Mouse (Mus musculus): ENCODE results near the gene Fbxl2.
A peak's percentile ranks its signal among the peaks of the same experiment; 100 is the strongest.

The Fbxl2 gene

DNA sequence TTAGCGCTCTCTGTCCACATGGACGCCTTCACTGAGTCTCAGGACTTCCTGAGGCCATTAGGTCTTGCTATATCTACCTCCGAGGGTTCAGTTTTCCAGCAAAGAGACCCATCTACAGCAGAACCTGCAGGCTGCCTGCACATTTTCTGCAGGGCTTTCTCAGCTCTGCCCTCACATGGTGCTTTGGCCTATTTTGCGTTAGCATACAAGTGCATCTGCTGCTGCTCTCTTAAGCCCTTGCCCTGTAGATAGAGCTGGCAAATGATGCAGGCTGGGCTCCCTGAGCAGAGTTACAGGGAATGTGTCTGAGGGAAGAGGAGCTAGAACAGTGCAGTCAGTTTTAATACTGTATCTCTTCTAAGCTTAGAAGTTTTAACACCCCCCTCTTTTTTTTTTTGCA, 71.0 kb downstream of the Fbxl2 start:
- DNase-seq (ENCODE audit: low spot score in 2 of 2) = no peak

DNA sequence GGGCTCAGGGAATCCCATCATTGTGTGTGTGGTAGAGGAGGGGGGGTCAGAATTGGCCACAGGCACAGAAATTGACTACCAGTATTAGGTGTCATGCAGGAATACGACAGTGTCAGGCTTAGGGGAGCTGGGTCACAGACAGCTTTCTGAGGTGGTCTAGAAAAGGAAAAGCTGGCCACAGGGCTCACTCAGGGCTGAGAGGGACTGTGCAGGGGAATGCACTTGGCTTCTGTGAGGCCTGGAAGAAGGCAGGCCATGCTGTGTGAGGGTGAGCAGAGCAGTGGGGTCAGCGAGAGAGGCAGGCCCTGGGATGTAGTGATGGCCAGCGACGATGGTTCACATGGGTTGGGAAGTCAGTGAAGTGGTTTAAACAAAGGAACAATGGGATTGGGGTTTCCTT, 72.1 kb downstream of the Fbxl2 start:
- DNase-seq (ENCODE audit: low spot score in 2 of 2) = no peak

DNA sequence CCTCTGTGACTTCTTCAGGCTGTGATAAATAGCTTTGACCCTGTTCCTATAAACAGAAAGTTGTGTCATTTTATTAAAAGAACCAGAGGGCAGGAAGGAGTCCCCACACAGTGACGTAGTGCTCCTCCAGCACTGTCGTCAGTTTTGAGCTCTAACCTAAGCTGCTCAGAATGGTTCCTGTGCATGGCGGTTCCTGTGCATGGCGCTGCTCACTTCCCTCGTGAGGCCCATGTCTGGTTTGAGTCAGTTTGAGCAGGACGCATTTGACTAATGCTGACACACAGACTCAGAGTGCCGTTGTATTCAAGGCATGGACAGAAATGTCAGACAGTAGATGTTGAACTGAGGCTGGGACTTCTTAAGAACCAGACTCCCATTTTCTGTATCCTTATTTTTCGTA, 74.4 kb downstream of the Fbxl2 start:
- DNase-seq (ENCODE audit: low spot score in 2 of 2) = no peak

DNA sequence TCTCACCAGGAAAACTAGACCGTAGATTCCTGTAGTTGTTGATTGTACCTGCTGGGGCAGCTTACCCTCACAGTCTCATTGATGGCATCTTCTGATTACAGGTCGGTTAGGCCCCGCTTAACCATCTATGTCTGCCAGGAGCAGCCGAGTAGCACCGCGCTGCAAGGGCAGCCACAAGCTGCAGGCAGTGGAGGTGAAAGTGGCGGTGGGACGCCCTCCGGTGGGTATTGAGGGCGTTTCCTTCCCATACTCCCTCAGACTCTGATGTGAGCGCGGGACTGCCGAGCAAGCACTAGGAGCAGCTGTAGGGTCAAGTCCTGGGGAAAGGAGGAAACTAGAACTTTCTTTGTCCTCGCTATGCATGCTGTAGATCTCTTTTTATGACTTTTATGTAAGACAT, 76.0 kb downstream of the Fbxl2 start:
- no peak for DNase-seq (ENCODE audit: low spot score in 2 of 2)

DNA sequence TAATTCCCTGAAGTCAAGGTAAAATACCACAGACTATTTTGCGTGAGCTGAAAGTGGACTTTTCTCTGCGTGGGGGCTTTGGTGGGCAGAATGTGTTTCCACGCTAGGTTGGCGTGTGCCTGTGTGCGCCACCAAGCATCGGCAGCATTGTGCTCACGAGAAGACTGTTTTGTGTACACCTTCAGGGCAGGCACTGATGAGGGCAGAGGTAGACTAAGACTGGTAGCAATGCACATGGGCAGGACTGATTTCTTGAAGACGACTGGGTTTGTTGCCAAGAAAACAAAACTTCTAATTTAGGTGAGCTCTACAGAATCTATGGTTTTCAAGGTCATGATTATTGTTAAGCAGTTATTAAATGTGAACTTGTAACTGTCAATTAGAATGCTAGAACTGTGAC, 76.6 kb downstream of the Fbxl2 start:
- DNase-seq (ENCODE audit: low spot score in 2 of 2) = no peak

DNA sequence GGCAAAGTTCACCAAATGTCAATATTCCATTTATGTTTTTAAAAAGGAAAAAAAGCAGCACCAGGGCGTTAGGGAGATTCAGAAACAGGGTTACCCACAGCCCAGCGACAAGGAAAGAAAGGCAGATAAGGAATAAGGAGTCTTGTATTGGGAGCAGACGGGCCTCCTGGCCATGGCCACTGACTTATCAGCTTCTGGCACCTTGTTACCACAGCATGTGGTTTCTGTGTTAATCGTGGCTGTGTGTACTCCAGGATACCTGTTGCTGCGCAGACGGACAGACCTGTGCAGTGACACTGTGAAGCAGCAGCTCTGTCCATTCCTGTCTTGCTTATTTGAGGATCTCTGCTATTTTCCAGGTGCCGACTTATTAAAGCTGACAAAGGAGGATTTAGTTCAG, 77.0 kb downstream of the Fbxl2 start:
- DNase-seq (ENCODE audit: low spot score in 2 of 2) = no peak

DNA sequence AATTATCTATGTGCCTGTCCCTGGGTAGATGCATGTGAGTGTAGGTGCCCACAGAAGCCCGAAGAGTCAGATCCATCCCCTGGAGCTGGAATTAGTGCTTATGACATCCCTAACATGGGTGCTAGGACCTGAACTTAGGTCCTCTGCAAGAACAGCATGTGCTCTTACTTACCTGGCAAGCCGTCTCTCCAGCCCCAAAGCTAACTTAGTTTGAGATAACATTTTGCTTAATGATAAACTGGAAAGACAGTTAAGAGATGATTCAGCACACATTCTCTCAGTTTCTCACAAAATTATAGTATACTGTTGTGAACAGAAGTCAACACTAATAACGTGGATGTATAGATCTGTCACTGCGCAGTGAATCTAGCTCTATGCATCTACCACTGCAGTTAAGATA, 79.2 kb downstream of the Fbxl2 start:
- DNase-seq (ENCODE audit: low spot score in 2 of 2) = no peak

DNA sequence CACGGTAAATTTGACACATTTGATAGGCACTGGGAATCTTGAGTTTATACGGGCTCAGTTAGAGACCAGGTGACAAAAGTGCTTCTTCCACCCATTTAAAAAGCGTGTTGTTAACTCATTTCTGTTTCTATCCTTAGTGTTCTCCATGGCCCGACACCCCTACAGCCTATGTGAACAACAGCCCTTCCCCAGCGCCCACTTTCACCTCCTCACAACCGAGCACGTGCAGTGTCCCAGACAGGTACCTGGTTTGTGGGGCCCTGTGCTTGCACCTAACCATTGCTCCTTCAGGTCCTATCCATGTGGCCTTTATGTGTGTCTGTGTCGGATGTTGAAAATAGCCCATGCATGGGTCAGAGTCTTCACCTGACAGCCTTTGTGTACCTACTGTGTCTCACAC, 81.6 kb downstream of the Fbxl2 start:
- DNase-seq (ENCODE audit: low spot score in 2 of 2) = no peak

DNA sequence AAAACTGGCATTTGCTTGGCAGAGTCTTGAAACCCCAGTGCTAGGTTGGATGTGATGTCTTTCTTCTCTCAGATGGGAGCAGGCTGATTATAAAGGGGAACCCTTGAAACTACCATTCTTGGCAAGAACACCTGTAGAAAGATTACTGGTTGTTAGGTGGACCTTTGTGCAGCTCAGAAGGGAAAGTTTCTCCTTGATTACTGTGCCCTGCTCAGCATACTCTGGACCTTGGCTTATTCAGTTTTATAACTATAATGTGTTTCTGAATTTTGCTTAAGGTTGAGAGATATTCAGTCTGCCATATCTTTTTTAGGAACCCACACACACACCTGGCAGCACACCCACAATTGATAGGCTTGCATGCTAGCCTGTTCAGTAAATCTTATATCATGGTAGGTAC, 82.3 kb downstream of the Fbxl2 start:
- no peak for DNase-seq (ENCODE audit: low spot score in 2 of 2)

DNA sequence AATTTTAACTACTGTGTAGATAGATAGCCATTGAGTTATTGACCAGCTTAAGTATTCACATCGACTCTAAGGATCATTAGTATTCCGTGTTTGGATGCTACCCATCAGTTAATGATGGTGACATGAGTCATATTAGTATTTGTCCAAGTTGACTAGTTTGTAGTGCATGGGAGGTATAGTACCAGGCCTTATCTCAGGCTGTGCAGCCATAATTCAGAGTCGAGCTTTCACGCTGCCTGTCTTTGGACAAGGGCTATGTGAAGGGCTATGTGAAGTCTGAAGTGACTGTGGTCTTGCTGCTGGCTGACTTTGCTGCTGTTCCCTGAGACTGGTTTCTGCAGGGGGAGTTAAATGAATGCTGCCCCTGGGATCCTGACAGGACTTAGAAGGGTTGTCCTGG, 88.2 kb downstream of the Fbxl2 start:
- no peak for DNase-seq (ENCODE audit: low spot score in 2 of 2)

DNA sequence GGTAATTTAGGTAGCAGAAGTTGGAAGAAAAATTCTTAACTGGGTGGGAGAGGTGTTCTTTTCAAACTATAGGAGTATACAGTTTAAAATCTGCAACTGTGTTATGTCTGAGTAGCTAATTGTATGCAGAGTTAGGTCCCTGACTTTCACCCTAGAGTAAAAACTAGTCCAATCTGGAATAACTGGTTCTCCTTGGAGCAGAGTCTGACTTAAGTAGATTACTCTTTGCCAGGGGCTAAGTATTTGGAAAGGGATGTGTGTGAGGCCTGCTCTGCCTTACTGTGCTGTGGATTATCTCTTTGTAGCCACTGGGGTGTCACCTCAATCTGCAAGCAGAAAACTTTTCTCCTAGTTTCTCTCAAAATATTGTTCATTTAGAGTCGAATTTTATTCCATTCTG, 98.8 kb downstream of the Fbxl2 start:
- no peak for DNase-seq (ENCODE audit: low spot score in 2 of 2)

DNA sequence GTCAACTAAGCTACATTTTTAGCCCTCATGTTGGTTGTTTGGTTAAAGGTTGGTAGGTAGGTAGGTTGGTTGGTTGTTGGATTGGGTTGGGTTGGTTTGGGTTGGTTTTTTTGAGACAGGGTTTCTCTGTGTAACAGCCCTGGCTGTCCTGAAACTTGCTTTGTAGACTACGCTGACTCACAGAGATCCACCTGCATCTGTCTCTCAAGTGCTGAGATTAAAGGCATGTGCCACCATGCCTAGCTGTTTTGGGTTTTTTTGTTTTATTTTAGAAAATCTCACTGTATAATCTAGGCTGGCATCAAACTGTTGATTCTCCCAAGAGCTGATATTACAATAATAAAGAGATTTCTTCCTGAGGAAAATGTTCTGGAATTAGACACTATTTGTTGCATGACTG, 102.6 kb downstream of the Fbxl2 start:
- DNase-seq (ENCODE audit: low spot score in 2 of 2) = no peak

DNA sequence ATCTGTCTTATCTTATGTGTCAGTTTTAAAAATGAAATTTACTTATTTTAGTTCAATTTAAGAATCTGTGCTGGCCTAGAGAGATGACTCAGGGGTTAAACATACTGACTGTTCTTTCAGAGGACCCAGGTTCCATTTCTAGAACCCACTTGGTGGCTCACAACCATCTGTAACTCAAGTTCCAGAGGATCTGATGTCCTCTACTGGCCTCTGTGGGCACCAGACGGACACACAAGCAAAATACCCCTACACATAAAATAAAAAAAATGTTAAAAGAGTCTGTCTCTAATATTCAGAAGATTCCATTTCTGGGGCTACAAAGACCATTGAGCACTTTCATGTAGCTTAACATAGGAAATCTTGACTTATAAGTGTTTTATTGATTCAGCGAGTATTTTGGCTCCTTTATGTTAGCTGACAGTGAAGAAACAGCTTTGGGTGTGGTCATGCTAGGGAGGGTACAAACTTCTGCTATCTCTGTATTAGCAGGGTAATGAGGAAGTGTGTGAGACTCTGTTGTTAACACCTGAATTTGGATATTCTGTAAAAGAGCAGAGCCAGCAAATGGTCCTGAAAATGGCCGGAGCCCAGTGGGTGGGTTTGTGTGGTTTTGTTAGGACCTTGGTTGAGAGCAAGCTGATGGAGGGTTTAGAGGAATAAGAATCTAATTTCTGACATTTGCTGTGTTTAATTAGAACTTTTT, 104.7 kb downstream of the Fbxl2 start:
- DNase-seq (ENCODE audit: low spot score in 2 of 2) = no peak

DNA sequence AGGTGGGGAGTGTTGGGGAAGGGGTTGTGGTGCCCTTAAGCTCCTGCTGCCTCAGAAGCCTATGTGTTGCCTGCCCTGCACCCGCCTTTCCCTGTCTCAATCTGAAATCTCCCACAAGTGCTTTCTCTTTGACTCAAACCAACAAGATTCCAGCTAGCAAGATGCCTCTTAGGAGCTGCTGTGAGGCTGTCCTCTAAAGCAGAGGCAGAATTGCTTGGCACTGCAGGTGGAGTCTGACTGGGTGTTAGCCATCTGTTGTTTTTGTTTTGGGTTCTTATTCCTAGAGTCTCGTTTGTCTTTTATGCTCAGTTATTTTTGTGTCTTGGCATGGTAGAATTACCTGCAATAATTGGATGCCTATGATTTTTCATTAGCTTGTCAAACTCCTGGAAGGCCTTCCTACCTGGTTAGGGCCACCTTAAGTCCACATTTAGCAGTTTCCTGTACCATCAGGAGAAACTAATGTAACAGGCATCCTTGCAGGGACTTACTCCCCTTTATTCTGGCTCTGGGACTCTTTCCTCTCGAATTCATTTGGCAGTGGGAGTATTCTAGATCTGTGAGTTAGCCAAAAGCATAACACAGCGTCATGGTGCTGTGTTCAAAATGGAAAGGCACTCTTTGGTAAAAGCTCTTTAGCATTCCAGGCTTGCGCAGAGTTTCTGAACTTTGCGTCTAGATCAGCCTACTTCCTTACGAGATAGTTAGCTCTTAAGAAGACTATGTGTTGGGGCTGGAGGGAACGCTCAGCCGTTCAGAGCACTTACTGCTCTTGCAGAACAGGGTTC, 106.7 kb downstream of the Fbxl2 start:
- no peak for DNase-seq (ENCODE audit: low spot score in 2 of 2)

DNA sequence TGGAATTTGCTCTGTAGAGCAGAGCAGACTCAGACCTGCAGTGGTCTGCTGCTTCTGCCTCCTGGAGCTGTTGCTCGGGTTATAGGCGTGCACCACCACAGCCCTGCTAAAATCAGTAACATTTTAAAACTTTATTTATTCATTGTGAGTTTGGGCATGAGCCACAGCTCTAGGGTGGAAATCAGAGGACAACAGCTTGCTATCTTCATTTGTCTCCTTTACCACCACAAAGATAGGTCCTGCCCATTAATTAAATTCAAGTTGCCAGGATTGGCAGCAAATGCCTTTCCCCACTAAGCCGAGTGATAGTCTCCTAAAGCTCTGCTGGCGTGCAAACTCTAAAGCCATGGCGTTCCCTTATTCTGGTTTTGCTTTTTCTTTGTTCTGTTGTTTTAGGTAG, 110.4 kb downstream of the Fbxl2 start:
- DNase-seq (ENCODE audit: low spot score in 2 of 2) = no peak

DNA sequence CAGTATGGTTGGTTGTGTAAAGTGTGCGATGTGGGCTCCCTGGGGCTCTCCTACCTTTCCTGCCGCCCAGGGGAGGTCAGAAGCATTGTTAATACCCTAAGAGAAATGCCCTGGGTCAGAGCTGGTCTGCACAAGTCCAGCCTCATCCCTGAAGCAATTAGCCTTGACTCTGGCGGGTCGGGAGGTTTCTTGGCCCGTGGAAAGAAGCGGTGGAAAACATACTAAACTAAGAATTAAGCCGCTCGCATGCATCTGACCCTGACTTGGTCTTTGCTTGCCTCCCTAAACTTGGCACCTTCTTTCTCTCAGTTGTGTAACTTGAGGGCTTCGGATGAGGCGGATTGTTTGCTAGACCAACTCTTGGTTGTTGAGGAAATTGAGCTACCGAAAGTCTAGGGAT, 113.5 kb downstream of the Fbxl2 start:
- no peak for DNase-seq (ENCODE audit: low spot score in 2 of 2)

DNA sequence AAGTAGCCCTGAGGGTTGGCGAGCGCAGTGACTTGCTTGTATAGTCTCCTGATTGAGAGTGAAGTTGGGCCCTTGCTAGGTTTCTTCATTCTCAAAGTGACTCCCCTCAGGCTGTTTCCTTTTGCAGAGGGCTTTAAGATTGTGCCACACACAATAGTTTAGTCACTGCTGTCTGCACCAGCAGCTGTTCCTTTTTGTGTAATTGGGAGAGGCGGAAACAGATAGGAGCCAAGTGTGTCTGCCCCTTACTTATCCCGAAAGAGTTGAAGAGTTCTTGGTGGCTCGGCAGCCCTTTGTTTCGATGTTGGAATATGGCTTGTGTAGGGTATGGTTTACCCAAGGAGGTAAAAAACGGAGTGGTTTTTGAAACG, 113.9 kb downstream of the Fbxl2 start:
- DNase-seq (ENCODE audit: low spot score in 2 of 2) = no peak

DNA sequence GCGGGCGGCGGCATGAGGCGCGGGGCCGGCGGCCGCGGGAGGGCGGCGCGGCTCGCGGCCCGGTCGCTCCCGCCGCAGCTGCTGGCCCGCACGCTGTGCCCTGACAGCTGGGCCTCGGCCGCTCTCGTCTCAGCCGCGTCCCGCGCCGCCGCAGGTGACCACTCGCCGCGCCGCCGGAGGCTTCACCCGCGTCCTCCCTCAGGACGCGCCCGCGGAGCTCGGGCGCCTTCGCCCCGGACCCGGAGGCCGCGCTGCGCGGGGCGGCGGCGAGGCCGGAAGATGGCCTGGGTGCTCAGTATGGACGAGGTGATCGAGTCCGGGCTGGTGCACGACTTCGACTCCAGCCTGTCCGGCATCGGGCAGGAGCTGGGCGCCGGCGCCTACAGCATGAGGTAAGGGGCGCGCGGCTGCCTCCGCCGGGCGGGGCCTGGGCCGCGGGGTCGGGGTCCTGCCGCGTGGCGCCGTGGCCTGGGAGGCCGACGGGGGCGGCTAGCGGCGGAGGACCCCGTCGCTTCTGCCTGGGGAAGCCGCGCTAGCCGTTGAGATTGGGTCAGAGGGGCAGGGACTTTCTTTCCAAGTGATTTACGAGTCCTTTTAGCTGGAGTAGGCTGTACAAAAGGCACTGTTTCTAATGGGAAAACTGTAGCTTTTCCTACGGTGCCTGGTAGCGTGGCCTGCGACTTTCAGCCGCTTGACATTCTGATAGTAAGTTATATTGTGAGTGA, 114.5 kb downstream of the Fbxl2 start:
- peak in 1 of 2 experiments; percentile 27 for DNase-seq (ENCODE audit: low spot score in 2 of 2)

DNA sequence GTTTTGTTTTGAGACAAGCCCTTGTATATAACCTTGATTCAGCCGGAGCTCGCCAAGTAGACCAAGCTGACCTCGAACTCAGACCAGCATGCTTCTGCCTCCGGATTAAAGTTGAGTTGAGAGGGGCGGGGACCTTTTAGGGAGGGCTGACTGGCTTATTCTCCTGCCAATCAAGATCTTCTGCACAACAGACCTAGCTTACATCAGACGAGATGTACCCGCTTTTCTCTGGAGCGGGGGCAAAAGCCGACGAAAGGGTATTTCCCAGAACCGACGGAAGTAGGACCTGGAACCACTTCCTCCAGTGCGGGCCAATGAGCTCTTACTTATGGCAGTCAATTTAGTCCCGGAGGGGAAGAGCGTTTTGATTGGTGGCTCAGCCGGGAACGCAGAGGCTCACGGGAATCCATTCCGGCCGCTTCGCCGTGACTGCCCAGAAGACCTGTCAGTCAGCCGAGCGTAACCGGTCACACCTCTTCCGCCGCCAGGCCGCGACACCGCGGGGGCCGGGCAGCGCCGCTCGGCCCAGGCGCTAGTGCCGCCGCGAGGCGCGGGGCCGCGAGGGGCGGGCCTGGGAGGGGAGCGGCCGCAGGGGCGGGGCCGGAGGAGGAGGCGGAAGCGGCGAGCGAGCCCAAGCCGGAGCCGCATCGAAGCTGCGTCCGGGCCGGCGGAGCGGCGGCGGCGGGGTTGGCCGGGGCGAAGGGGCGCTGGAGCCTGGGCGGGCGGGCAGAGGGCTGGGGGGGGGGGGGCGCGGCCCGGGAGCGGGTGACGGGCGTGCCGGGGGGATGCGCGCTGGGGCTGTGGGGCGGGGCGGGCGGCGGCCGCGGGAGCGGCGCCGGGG, 115.2 kb downstream of the Fbxl2 start, which contains the start of gene Ubp1:
Gene Ubp1 (plus strand): TSS at position 401 of the 841 bp plus-strand sequence.
- peak; percentile 93 to 95 for DNase-seq (ENCODE audit: low spot score in 2 of 2)

DNA sequence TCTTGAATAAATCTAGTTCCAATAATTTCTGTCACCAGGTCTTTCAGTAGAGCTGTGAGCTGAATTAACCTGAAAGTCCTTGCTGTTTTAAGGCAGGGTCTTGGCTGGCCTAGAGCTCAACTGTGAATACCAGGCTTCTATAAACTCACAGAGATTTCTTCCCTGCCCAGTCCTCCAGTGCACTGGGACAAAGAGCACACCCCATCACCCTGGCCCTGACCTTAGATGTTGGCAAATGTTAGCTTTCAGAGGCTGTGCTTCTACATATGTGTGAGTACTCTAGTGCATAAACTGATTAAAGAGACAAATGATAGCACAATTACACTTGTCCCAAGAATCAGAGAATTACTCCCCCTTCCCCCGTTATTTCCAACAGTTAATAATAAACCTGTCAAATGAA, 116.3 kb downstream of the Fbxl2 start:
- no peak for DNase-seq (ENCODE audit: low spot score in 2 of 2)

DNA sequence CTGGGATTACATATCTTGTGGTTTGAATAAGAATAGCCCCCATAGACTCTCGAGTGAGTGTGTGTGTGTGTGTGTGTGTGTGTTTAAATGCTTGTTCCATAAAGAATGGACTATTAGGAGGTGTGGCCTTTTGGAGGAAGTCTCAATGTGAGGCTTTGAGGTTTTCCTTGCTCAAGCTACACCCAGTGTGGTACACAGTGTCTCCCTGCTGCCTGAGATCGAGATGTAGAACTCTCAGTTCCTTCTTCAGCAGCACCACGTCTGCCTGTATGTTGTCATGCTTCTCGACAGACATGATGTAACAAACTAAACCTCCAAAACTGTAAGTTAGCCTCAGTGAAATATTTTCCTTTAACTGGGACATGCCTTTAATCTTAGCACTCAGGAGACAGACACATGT, 117.4 kb downstream of the Fbxl2 start:
- no peak for DNase-seq (ENCODE audit: low spot score in 2 of 2)

DNA sequence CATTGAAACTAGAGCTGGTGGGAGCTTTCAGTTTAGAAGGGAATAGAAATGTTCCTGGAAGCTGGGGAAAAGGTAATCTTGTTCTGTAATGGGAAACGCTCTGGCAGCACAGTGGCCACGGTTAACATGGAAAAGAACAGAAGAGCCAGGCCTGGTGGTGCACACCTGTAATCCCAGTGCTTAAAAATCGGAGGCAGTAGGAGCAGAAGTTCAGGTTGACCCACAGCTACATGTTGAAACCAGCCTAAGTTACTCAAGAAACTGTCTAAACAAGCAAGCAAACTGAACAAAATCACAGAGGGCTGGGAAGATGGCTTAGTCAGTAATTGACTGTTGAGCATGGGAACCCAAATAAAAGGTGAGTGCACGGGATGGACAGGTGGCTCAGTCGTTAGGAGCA, 121.1 kb downstream of the Fbxl2 start:
- DNase-seq (ENCODE audit: low spot score in 2 of 2) = no peak

All from urinary bladder, postnatal 4 days (tissue).